Mouse (Mus musculus): ENCODE results near the gene Gm8926. TPM values are rescaled to one million over a fixed set of nuclear protein-coding genes. Genes with fewer than 3 reads are reported as not detected.
"Not testable (repeated sequence)": the region's sequence is repeated elsewhere in the genome, so short reads cannot be mapped to it uniquely, and the experiment has no call there.

Gene Gm8926
- polyA plus RNA-seq (2015; fragmentation: Nextera tagmentation; extraction: Ambion mirVana) = not detected in 2 replicates

DNA sequence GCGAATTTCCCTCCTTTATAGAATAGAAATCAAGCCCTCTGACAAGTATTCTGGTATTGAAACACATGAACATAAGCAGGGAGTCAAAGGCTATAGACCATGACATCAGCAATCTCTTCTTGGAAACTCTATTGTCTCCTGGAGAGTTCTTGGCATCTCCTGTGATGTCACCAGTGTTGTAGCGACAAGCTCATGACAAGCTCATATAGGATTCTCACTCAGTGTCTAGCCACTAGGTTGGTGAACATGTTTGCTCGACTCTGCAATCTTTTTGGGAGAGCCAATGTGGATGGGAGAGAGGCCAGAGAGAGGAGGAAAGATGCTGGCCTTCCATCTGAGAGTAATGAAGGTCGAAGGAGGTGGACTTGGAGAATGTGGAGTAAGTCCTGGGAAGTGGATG lies at the start of gene Gm8926:
TSS of gene Gm8926 (plus strand) at position 301 of the 400 bp plus-strand sequence.
- H3K9me3 ChIP-seq (ENCODE audit: control insufficient read depth, low read length); H3K36me3 ChIP-seq (ENCODE audit: control insufficient read depth, insufficient read depth, low read length); H3K4me3 ChIP-seq (ENCODE audit: low read length); H3K9ac ChIP-seq (ENCODE audit: low read depth, low read length); ATAC-seq; H3K4me2 ChIP-seq (ENCODE audit: low read length); H3K27ac ChIP-seq (ENCODE audit: low read depth, low read length); H3K27me3 ChIP-seq (replicated peaks; ENCODE audit: control insufficient read depth, insufficient read depth, low read length); H3K4me1 ChIP-seq (ENCODE audit: control insufficient read depth, insufficient read depth, low read depth, low read length): not testable (repeated sequence)
- WGBS = 50% methylated on average over 1 of the region's 4 CpGs

Other genes with a start within 250 kb of the Gm8926 start
- not detected in 2 replicates for gene Gm6460, start 175.6 kb upstream of the Gm8926 start, polyA plus RNA-seq (2015; fragmentation: Nextera tagmentation; extraction: Ambion mirVana)
- gene Gm8922, start 88.6 kb upstream of the Gm8926 start, polyA plus RNA-seq (2015; fragmentation: Nextera tagmentation; extraction: Ambion mirVana) = not detected in 2 replicates
- gene Gm6465, start 75.0 kb downstream of the Gm8926 start, polyA plus RNA-seq (2015; fragmentation: Nextera tagmentation; extraction: Ambion mirVana) = not detected in 2 replicates
- gene 4933402N22Rik, start 147.5 kb downstream of the Gm8926 start, polyA plus RNA-seq (2015; fragmentation: Nextera tagmentation; extraction: Ambion mirVana) = not detected in 2 replicates